Mouse (Mus musculus): Measurements from ENCODE around the gene Garnl3.
"Not testable (repeated sequence)": the region's sequence is repeated elsewhere in the genome, so short reads cannot be mapped to it uniquely, and the experiment has no call there.

Gene Garnl3

GRCm38 (mm10) chr2:33090620-33091520, 40.6 kb downstream of the Garnl3 start:
- 0 out of 2 replicates have a peak, but pooled peaks have one; percentile 15 for ATAC-seq (ENCODE audit: insufficient number of reproducible peaks, low FRiP score, low TSS enrichment)

- not testable (repeated sequence) for ATAC-seq (ENCODE audit: insufficient number of reproducible peaks, low FRiP score, low TSS enrichment)
Observed at GRCm38 (mm10) chr2:33090033-33090400, 41.4 kb downstream of the Garnl3 start.

- ATAC-seq (ENCODE audit: insufficient number of reproducible peaks, low FRiP score, low TSS enrichment): 0 out of 2 replicates have a peak, but pooled peaks have one; percentile 45
Observed at GRCm38 (mm10) chr2:33089356-33090032, 42.0 kb downstream of the Garnl3 start.

GRCm38 (mm10) chr2:33086671-33087363, 44.6 kb downstream of the Garnl3 start:
- ATAC-seq (ENCODE audit: insufficient number of reproducible peaks, low FRiP score, low TSS enrichment): no peak

- no peak for ATAC-seq (ENCODE audit: insufficient number of reproducible peaks, low FRiP score, low TSS enrichment)
Observed at GRCm38 (mm10) chr2:33086016-33086596, 45.3 kb downstream of the Garnl3 start.

GRCm38 (mm10) chr2:33084221-33084620, 47.2 kb downstream of the Garnl3 start:
- ATAC-seq (ENCODE audit: insufficient number of reproducible peaks, low FRiP score, low TSS enrichment): no peak

- ATAC-seq (ENCODE audit: insufficient number of reproducible peaks, low FRiP score, low TSS enrichment): no peak
Observed at GRCm38 (mm10) chr2:33080166-33080565, 51.3 kb downstream of the Garnl3 start.

GRCm38 (mm10) chr2:33077252-33077651, 54.2 kb downstream of the Garnl3 start:
- ATAC-seq (ENCODE audit: insufficient number of reproducible peaks, low FRiP score, low TSS enrichment): no peak

GRCm38 (mm10) chr2:33074931-33075330, 56.5 kb downstream of the Garnl3 start:
- ATAC-seq (ENCODE audit: insufficient number of reproducible peaks, low FRiP score, low TSS enrichment): no peak

- ATAC-seq (ENCODE audit: insufficient number of reproducible peaks, low FRiP score, low TSS enrichment): no peak
Observed at GRCm38 (mm10) chr2:33074188-33074587, 57.3 kb downstream of the Garnl3 start.

GRCm38 (mm10) chr2:33072333-33072732, 59.1 kb downstream of the Garnl3 start:
- no peak for ATAC-seq (ENCODE audit: insufficient number of reproducible peaks, low FRiP score, low TSS enrichment)

GRCm38 (mm10) chr2:33065610-33066009, 65.8 kb downstream of the Garnl3 start:
- no peak for ATAC-seq (ENCODE audit: insufficient number of reproducible peaks, low FRiP score, low TSS enrichment)

GRCm38 (mm10) chr2:33062744-33063143, 68.7 kb downstream of the Garnl3 start:
- no peak for ATAC-seq (ENCODE audit: insufficient number of reproducible peaks, low FRiP score, low TSS enrichment)

GRCm38 (mm10) chr2:33058926-33059325, 72.5 kb downstream of the Garnl3 start:
- peak; percentile 68; the same call in 1 of the 2 replicates for ATAC-seq (ENCODE audit: insufficient number of reproducible peaks, low FRiP score, low TSS enrichment)

- no peak for ATAC-seq (ENCODE audit: insufficient number of reproducible peaks, low FRiP score, low TSS enrichment)
Observed at GRCm38 (mm10) chr2:33057514-33057913, 73.9 kb downstream of the Garnl3 start.

GRCm38 (mm10) chr2:33053966-33054365, 77.5 kb downstream of the Garnl3 start:
- no peak for ATAC-seq (ENCODE audit: insufficient number of reproducible peaks, low FRiP score, low TSS enrichment)

- no peak for ATAC-seq (ENCODE audit: insufficient number of reproducible peaks, low FRiP score, low TSS enrichment)
Observed at GRCm38 (mm10) chr2:33047360-33047759, 84.1 kb downstream of the Garnl3 start.

- ATAC-seq (ENCODE audit: insufficient number of reproducible peaks, low FRiP score, low TSS enrichment): no peak
Observed at GRCm38 (mm10) chr2:33046919-33047318, 84.5 kb downstream of the Garnl3 start.

GRCm38 (mm10) chr2:33045899-33046298, 85.6 kb downstream of the Garnl3 start:
- no peak for ATAC-seq (ENCODE audit: insufficient number of reproducible peaks, low FRiP score, low TSS enrichment)

- ATAC-seq (ENCODE audit: insufficient number of reproducible peaks, low FRiP score, low TSS enrichment): no peak
Observed at GRCm38 (mm10) chr2:33042781-33043180, 88.7 kb downstream of the Garnl3 start.
